Mouse (Mus musculus): ENCODE measurements around the gene Vav1. TPM values are rescaled to one million over a fixed set of nuclear protein-coding genes. Genes with fewer than 3 reads are reported as not detected.

Gene Vav1
- total RNA-seq, 2 experiments from 2014 or later: 2.9 to 4.3 TPM

Other genes starting within 250 kb of the Vav1 start
- 100 to 1,000 TPM; 103 to 110 TPM for gene Khsrp, start 247.6 kb upstream of the Vav1 start, total RNA-seq (2021)
- not detected for gene Slc25a41, start 237.4 kb upstream of the Vav1 start, total RNA-seq (2021)
- gene Crb3, start 220.0 kb upstream of the Vav1 start, total RNA-seq (2021): 1 to 10 TPM; 1.2 to 2.4 TPM
- gene Slc25a23, start 219.2 kb upstream of the Vav1 start, total RNA-seq (2021): 100 to 1,000 TPM; 338 to 348 TPM
- 1 to 10 TPM in 1 of 2 experiments, under 1 TPM in 1; 0.78 to 2.2 TPM for gene Dennd1c, start 200.6 kb upstream of the Vav1 start, total RNA-seq (2021)
- 100 to 1,000 TPM; 641 to 646 TPM for gene Tubb4a, start 191.3 kb upstream of the Vav1 start, total RNA-seq (2021)
- 1 to 10 TPM in 1 of 2 experiments, not detected in 1; 1.2 TPM for gene Tnfsf9, start 173.8 kb upstream of the Vav1 start, total RNA-seq (2021)
- gene Cd70, start 129.3 kb upstream of the Vav1 start, total RNA-seq (2021): under 1 TPM in 1 of 2 experiments, not detected in 1; 0.44 TPM
- gene Tnfsf14, start 84.9 kb upstream of the Vav1 start, total RNA-seq (2021): not detected
- gene C3, start 51.0 kb upstream of the Vav1 start, total RNA-seq (2021): under 1 TPM; 0.41 to 0.48 TPM
- gene Gpr108, start 30.7 kb upstream of the Vav1 start, total RNA-seq (2021): 10 to 100 TPM; 21.5 to 24.0 TPM
- gene Trip10, start 29.6 kb upstream of the Vav1 start, total RNA-seq (2021): 1 to 10 TPM; 6.5 to 7.3 TPM
- 1 to 10 TPM; 4.9 to 6.1 TPM for gene Adgre1, start 79.6 kb downstream of the Vav1 start, total RNA-seq (2021)